Mouse (Mus musculus) stomach, postnatal 0 days (tissue): ENCODE data around the gene Mmgt2.

ENCODE experiments used
- CTCF ChIP-seq: IDR thresholded peaks from 2 replicates; pipeline ENCODE4 v1.5.1; 2016; ENCODE audit warnings: antibody characterized with exemption, low read depth, mild to moderate bottlenecking, moderate library complexity
- EP300 ChIP-seq: optimal IDR thresholded peaks from 2 replicates; pipeline ENCODE3; 2016; ENCODE audit warnings: antibody characterized with exemption

GRCm38 (mm10) chr11:62670006-62670405, 21.5 kb downstream of the Mmgt2 start:
- no peak for TF ChIP-seq CTCF
- no peak for TF ChIP-seq EP300
